Mouse (Mus musculus) liver, embryonic 16.5 days (tissue): ENCODE data around the gene Vezf1. TPM values are rescaled to one million over a fixed set of nuclear protein-coding genes. Genes with fewer than 3 reads are reported as not detected.
A peak's percentile ranks its signal among the peaks of the same experiment; 100 is the strongest.

Experiments
- ATAC-seq: fragments of 200-750 bp; cut with Nextera tagmentation; 2 replicates; pipeline ENCODE4 v1.8.0; 2017; ENCODE audit warnings: low read depth, mild to moderate bottlenecking, moderate number of reproducible peaks, moderate library complexity
- H3K27ac ChIP-seq: fragments of 300-500 bp; sonication (generic); 2 replicates; pipeline ENCODE4 v1.5.1; 2014; ENCODE audit warnings: mild to moderate bottlenecking, low read length
- H3K27me3 ChIP-seq: fragments of 300-500 bp; sonication (generic); 2 replicates; pipeline ENCODE4 v1.6.1; 2014; ENCODE audit warnings: low read depth, low read length, mixed read lengths; ENCODE audit not compliant: control insufficient read depth, insufficient read depth
- H3K36me3 ChIP-seq: fragments of 300-500 bp; sonication (generic); 2 replicates; pipeline ENCODE4 v1.6.1; 2014; ENCODE audit warnings: mild to moderate bottlenecking; ENCODE audit not compliant: control insufficient read depth, insufficient read depth
- H3K4me1 ChIP-seq: fragments of 300-500 bp; sonication (generic); 2 replicates; pipeline ENCODE4 v1.6.1; 2014; ENCODE audit warnings: low read depth, low read length, mixed read lengths; ENCODE audit not compliant: control insufficient read depth
- H3K4me2 ChIP-seq: fragments of 300-500 bp; sonication (generic); 2 replicates; pipeline ENCODE4 v1.6.1; 2014; ENCODE audit warnings: low read depth, low read length, mixed read lengths
- H3K4me3 ChIP-seq: fragments of 300-500 bp; sonication (generic); 2 replicates; pipeline ENCODE4 v1.5.1; 2014; ENCODE audit warnings: low read depth, mild to moderate bottlenecking, low read length
- H3K9ac ChIP-seq: fragments of 300-500 bp; sonication (generic); 2 replicates; pipeline ENCODE4 v1.6.1; 2014; ENCODE audit warnings: low read depth, low read length
- H3K9me3 ChIP-seq: fragments of 300-500 bp; sonication (generic); replicated peaks from 2 replicates; pipeline ENCODE4 v1.6.1; 2016; ENCODE audit warnings: low read length; ENCODE audit not compliant: control insufficient read depth
- WGBS: fragments of 180-500 bp; shearing (Covaris S2); extraction: QIAGEN DNeasy Blood & Tissue Kit; methylation state at CpG from one replicate; pipeline ENCODE4 v1.1.7; 2014; ENCODE audit not compliant: insufficient replicate concordance; 5-methylcytosine and 5-hydroxymethylcytosine counted together
- polyA plus RNA-seq: library from polyadenylated mRNA; unstranded; fragments of >200 nt; fragmentation: Nextera tagmentation; extraction: Ambion mirVana; gene quantifications from 2 replicates; pipeline ENCODE4 v1.2.1, GENCODE M21; 2015

The Vezf1 gene
- polyA plus RNA-seq, 1 experiment from 2014 or later: 7.7 TPM

DNA sequence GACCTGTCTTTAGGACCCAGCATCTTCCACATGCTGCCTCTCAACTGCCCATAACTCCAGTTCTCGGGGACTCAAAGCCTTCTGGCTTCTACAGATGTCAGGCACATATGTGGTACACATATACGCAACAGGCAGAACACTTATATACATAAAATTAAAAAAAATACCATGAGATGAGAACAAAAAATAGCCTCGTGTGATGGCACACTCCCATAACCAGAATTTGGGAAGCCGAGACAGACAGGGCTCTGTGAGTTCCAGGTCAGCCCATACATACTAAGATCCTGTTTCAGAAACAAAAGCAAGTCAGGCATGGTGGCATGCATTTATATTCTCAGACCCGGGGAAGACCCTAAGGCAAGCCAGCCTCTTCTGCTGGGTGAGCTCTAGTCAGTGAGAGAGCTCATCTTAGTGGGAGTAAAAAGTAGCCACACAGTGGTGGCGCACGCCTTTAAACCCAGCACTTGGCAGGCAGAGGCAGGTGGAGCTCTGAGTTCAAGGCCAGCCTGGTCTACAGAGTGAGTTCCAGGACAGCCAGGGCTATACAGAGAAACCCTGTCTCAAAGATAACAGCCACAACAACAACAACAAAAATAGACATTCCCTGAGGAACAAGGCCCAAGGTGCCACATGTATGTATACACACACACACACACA, 44.7 kb downstream of the Vezf1 start:
- H3K4me1 ChIP-seq: no peaks in the 10 kb centered on the region
- H3K9ac ChIP-seq: no peak overlapping the region
- WGBS: 65% methylated on average over 7 of the region's 7 CpGs
- H3K4me3 ChIP-seq: no peak overlapping the region
- ATAC-seq: no peak
- no peak overlapping the region for H3K4me2 ChIP-seq
- H3K27ac ChIP-seq: no peak overlapping the region
- no peaks in the 10 kb centered on the region for H3K27me3 ChIP-seq
- no peaks in the 10 kb centered on the region for H3K9me3 ChIP-seq
- H3K36me3 ChIP-seq: no peaks in the 10 kb centered on the region

DNA sequence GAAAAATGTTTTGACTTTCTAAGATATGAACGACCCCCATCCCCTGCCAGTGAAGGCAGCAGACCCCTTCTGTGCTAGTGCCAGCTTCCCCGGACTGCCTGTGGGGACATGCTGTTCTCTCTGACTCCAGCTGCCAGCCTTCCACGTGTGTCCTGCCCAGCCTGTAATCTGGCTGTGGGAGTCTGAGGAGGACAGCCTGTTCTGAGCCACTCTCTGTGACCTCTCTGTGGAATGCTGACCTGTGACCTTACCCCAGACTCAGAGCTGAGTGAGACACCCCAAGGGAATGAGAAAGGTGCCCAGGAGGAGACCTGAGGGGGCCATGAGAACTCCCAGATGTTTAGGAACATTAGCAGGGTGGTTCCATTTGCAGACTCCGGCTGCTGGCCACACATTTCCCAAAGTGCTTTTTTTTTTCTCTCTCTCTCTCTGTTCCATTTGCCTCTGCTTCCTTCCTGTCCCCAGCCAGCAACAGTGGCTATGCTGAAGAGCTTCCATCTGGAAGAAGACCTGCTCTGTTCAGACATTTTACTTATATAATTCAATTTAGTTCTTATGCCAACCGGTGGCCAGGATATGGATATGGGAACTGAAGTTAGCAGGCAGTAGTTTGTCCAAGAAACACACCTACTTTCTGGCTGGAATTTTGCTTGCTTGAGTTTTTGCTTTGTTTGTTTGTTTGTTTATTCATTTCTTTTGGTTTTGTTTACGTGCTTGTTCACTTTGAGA, 45.6 kb downstream of the Vezf1 start:
- ATAC-seq: no peak
- Histone ChIP-seq H3K36me3 (no peaks in the 10 kb centered on the region), H3K27ac (no peak overlapping the region), H3K9me3 (no peaks in the 10 kb centered on the region), H3K4me3 (no peak overlapping the region), H3K27me3 (no peaks in the 10 kb centered on the region), H3K9ac (no peak overlapping the region), H3K4me2 (no peak overlapping the region), H3K4me1 (no peaks in the 10 kb centered on the region)
- WGBS: 47% methylated on average over 6 of the region's 6 CpGs

DNA sequence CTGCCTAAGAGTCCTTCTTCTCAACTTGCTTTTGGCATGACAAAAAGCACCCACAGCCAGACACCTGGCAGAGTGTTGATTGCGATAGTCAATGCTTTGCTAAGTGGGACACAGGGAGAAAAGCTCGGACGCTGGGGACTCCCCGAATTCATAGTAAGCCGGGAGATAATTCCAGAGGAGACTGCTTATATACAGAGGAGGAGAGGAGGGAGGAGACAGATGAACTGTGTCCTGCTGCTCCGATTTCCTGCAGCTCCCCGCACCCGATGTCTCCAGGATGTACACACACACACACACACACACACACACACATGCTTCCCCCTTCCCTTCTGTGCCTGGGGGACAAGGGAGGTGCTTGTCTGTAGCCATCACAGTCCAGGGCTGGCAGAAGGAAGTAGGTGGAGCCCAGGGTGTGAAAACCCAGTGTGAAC, 46.8 kb downstream of the Vezf1 start:
- ATAC-seq: peak; percentile 48
- Histone ChIP-seq H3K9ac (no peak overlapping the region), H3K27ac (no peak overlapping the region), H3K36me3 (no peaks in the 10 kb centered on the region), H3K4me2 (no peak overlapping the region), H3K4me1 (no peaks in the 10 kb centered on the region), H3K4me3 (no peak overlapping the region), H3K27me3 (no peaks in the 10 kb centered on the region), H3K9me3 (no peaks in the 10 kb centered on the region)
- 15% methylated on average over 8 of the region's 8 CpGs for WGBS

DNA sequence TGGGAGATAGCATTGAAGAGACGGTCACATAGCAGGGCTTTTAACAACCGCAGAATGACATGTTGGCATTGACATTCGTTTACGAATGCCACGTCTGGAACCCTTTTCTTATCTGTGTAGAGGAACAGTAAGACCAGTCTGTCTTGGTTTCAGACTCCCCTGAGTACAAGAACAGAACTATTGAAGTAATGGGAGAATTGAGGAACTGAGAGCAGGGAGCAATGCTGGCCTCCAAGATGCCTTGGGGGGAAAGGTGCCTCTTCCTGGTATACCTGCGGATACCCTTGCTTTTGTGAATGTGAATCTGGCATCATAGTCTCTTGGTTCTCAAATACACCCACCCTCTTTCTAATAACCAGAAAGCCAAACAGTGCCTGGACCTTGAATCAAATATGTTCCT, 48.5 kb downstream of the Vezf1 start:
- H3K27me3 ChIP-seq: no peaks in the 10 kb centered on the region
- WGBS: 35% methylated on average over 6 of the region's 6 CpGs
- H3K4me3 ChIP-seq: no peak overlapping the region
- no peaks in the 10 kb centered on the region for H3K9me3 ChIP-seq
- H3K36me3 ChIP-seq: no peaks in the 10 kb centered on the region
- no peak overlapping the region for H3K9ac ChIP-seq
- ATAC-seq: no peak
- no peak overlapping the region for H3K27ac ChIP-seq
- no peaks in the 10 kb centered on the region for H3K4me1 ChIP-seq
- H3K4me2 ChIP-seq: no peak overlapping the region

DNA sequence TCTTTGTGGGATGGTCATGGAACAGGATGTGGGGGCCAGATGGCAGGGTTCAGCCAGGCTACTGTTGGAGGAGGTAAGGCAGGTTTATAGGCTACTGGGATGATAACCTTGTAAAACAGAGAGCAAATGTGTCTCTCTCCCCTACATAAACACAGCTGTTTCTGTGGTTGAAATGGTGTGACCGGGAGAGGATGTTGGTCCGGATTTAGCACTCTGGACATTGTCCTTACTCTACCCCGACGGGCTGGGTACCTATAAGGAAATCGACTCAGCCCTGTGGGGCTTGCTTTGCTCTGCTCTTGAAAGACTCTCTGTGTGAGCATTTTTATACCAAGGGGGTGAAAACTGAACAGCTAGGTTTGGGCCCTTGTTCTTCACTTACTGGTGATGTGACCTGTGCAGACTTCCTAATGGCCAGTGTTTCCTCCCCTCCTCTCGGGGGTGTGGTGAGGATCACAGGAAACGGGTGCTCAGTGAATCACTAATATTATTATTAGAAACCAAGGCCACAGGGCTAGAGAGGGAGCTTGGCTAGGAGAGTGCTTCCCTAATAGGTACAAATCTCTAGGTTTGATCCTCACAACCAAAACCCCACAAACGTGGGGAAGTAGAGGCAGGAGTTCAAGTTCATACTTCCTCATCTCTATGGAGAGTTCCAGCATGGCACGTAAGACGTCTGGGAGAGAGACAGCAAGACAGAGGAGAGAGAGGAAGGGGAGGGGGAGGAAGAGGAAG, 49.4 kb downstream of the Vezf1 start:
- no peak overlapping the region for H3K4me3 ChIP-seq
- no peaks in the 10 kb centered on the region for H3K36me3 ChIP-seq
- H3K27ac ChIP-seq: no peak overlapping the region
- ATAC-seq: no peak
- no peaks in the 10 kb centered on the region for H3K9me3 ChIP-seq
- H3K4me1 ChIP-seq: no peaks in the 10 kb centered on the region
- H3K9ac ChIP-seq: no peak overlapping the region
- no peaks in the 10 kb centered on the region for H3K27me3 ChIP-seq
- H3K4me2 ChIP-seq: no peak overlapping the region
- WGBS: 21% methylated on average over 10 of the region's 10 CpGs

DNA sequence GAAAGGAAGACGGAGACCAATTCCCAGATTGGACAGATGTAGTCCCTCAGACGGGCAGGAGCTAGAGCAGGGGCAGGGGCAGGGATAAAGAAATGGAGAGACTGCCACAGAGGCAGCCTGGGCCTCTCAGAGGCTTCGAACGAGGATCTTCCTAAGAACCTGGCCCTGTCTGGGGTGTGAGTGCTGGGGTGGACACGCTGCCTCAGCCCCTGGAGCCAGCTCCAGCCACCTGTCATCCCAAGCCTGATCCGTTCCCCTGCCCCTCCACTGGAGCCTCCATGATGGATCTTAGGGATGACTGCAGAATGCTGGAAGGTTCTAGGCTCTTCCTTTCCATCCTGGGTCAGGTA, 50.0 kb downstream of the Vezf1 start:
- WGBS: 49% methylated on average over 6 of the region's 6 CpGs
- Histone ChIP-seq H3K9me3 (no peaks in the 10 kb centered on the region), H3K27me3 (no peaks in the 10 kb centered on the region), H3K4me2 (no peak overlapping the region), H3K9ac (no peak overlapping the region), H3K36me3 (no peaks in the 10 kb centered on the region), H3K4me1 (no peaks in the 10 kb centered on the region), H3K4me3 (no peak overlapping the region), H3K27ac (no peak overlapping the region)
- ATAC-seq: no peak

DNA sequence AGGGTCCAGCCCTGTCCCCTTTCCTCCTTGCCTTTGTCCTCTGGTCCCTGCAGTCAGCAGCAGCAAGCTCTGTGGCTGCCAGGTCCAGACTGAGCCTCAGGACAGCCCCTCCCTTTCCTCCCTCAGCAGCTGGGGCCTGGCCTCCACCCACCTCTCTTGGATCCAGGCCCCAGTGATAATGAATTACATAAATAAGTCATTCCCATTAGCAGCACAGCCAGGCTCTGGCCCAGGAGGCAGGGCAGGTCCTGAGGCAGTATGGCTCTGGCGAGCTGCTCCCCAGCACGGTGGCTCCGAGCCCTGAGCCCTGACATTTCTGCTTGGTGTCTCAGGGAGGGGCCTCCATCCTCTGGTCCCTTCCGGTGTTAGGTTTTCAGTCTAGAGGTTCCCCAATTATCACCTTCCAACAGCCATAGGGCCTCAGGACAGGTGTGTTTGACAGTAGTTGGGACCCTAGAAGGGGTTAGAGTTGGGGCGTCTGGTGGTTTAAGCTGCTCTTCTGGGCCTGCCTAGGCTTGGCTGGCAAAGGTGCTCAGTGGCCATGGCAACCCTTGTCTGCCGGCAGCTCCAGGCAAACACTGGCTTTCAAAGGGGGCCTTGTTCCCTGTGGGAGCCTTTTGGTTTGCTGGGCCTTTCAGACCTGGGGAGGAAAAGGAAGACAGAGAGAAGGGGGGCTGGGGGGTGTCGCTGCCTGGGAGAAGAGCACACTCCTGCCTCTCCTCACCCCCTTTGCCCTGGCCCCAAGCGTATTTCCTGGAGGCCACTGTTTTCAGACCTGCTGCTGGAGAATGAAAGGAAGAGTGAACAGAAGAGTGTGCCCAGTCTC, 51.0 kb downstream of the Vezf1 start:
- no peaks in the 10 kb centered on the region for H3K36me3 ChIP-seq
- 30% methylated on average over 8 of the region's 8 CpGs for WGBS
- H3K4me1 ChIP-seq: no peaks in the 10 kb centered on the region
- H3K9me3 ChIP-seq: no peaks in the 10 kb centered on the region
- peak; percentile 19; the same call in 1 of the 2 replicates for ATAC-seq
- no peaks in the 10 kb centered on the region for H3K27me3 ChIP-seq
- H3K4me3 ChIP-seq: no peak overlapping the region
- H3K4me2 ChIP-seq: no peak overlapping the region
- H3K27ac ChIP-seq: no peak overlapping the region
- no peak overlapping the region for H3K9ac ChIP-seq

DNA sequence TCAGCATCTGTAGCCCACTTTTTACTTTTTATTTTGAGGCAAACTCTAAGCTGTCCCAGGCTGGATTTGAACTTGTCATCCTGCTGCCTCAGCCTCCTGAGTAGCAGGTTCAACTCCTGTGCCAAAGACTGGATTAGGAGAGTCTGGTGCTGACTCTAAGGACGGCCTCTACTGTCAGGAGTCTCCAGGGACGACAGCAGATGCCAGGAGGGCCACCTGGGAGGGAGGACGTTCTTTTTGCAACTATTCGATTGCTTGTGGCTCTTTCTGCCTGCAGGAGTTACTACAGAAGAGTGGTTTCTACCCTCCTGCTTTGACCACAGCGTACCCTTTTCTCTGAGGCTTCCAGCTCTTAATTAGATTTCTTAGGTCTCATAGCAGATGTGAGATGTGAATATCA, 54.5 kb downstream of the Vezf1 start:
- Histone ChIP-seq H3K9ac (no peak overlapping the region), H3K9me3 (no peaks in the 10 kb centered on the region), H3K27ac (no peak overlapping the region), H3K4me1 (no peaks in the 10 kb centered on the region), H3K36me3 (no peaks in the 10 kb centered on the region), H3K27me3 (no peaks in the 10 kb centered on the region), H3K4me3 (no peak overlapping the region), H3K4me2 (no peak overlapping the region)
- 49% methylated on average over 5 of the region's 5 CpGs for WGBS
- no peak for ATAC-seq
